Comparison of ENCODE assay signal across 8 mouse cellular contexts in the genomic region with DNA sequence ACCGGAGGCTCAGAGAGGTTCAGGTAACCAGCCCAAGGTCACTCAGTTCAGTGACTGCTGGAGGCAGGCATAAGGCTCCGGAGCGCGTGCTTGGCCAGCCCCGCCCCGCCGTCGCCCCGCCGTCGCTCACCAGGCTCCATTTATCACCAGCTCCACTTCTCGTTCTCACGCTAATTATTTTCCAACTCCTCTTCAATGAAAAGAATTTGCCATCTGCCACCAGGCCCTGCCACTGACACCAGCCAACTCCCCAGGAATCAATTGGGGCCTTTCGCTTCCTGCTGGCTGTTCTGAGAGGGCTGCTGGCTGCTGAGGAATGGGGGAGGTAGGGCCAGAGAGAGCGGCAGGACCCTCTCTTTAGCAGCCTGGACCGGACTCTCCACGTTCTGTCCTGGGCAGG. TPM values are rescaled to one million over a fixed set of nuclear protein-coding genes. Genes with fewer than 3 reads are reported as not detected.
DNase-seq lines count a peak whose midpoint lies in the region; TF ChIP-seq lines count a peak whose summit lies in the region.

No protein-coding gene starts in this region.

- TF ChIP-seq POLR2A in spleen, adult 2 months (IDR thresholded peaks at IDR 0.05; ENCODE audit: low read depth, low read length): no peak
- no peak for TF ChIP-seq POLR2A in kidney, adult 2 months (IDR thresholded peaks at IDR 0.05; ENCODE audit: low read depth, low read length)

- no peaks in the 10 kb centered on the region for H3K79me2 ChIP-seq in macrophage (ENCODE audit: inconsistent target)

- WGBS in spleen, adult 2 months: 25% methylated on average over 17 of the region's 17 CpGs
- 2% methylated on average over 17 of the region's 17 CpGs for WGBS in embryonic facial prominence, embryonic 10.5 days
- WGBS in kidney, adult 2 months: 24% methylated on average over 17 of the region's 17 CpGs
- 34% methylated on average over 17 of the region's 17 CpGs for WGBS in macrophage (ENCODE audit: missing documents)

- peaks cover 32% of the 10 kb centered on the region; the same call in 1 of the 2 replicates for H3K4me1 ChIP-seq in spleen, adult 2 months (ENCODE audit: control insufficient read depth, insufficient read depth, insufficient read length)
- H3K4me1 ChIP-seq in embryonic facial prominence, embryonic 10.5 days: peaks cover 66% of the 10 kb centered on the region
- H3K4me1 ChIP-seq in kidney, adult 2 months (ENCODE audit: control insufficient read depth, insufficient read depth, low read length): peaks cover 11% of the 10 kb centered on the region

- H3K27ac ChIP-seq in spleen, adult 2 months (ENCODE audit: insufficient read depth, low read length): peak overlapping the region; percentile 47
- peak overlapping the region; percentile 65 for H3K27ac ChIP-seq in embryonic facial prominence, embryonic 10.5 days (replicated peaks)
- H3K27ac ChIP-seq in kidney, adult 2 months (ENCODE audit: insufficient read depth, low read depth, low read length): peak overlapping the region; percentile 91
- peak overlapping the region; percentile 95 for H3K27ac ChIP-seq in macrophage

- H3K9me3 ChIP-seq in embryonic facial prominence, embryonic 10.5 days: no peaks in the 10 kb centered on the region

- TF ChIP-seq CTCF in spleen, adult 2 months (IDR thresholded peaks at IDR 0.05; ENCODE audit: extremely low read depth, insufficient read depth, insufficient read length, insufficient replicate concordance): no peak
- no peak for TF ChIP-seq CTCF in kidney, adult 2 months (conservative IDR thresholded peaks at IDR 0.05; ENCODE audit: insufficient read depth, insufficient read length, low read depth, low read length)

- no peak overlapping the region for H3K4me3 ChIP-seq in spleen, adult 2 months (ENCODE audit: extremely low read depth, insufficient read depth, insufficient read length)
- peak overlapping the region; percentile 21 for H3K4me3 ChIP-seq in embryonic facial prominence, embryonic 10.5 days
- H3K4me3 ChIP-seq in kidney, adult 2 months (ENCODE audit: insufficient read depth, low read depth, low read length): no peak overlapping the region
- no peak overlapping the region for H3K4me3 ChIP-seq in macrophage (ENCODE audit: inconsistent target)

- DNase-seq in spleen, adult 2 months (ENCODE audit: low read depth in 1 of 2, low spot score in 2 of 2): no peak
- no peak for DNase-seq in spleen, postnatal 4 days (ENCODE audit: low spot score in 2 of 2)
- DNase-seq in embryonic facial prominence, embryonic 10.5 days (ENCODE audit: low spot score): peak; percentile 56
- peak; percentile 68 for DNase-seq in kidney, adult 2 months
- DNase-seq in urinary bladder, postnatal 4 days (ENCODE audit: low spot score in 2 of 2): no peak
- no peak for DNase-seq in spleen, postnatal 14 days (ENCODE audit: low spot score in 2 of 2)
- DNase-seq in urinary bladder, postnatal 10 days (ENCODE audit: low spot score): no peak

- H3K27me3 ChIP-seq in spleen, adult 2 months (ENCODE audit: control insufficient read depth, insufficient read depth, low read length): no peaks in the 10 kb centered on the region
- H3K27me3 ChIP-seq in embryonic facial prominence, embryonic 10.5 days (replicated peaks; ENCODE audit: low read depth, poor library complexity, severe bottlenecking): peaks cover 45% of the 10 kb centered on the region
- no peaks in the 10 kb centered on the region for H3K27me3 ChIP-seq in kidney, adult 2 months (replicated peaks; ENCODE audit: control insufficient read depth, insufficient read depth, low read length)

- no peaks in the 10 kb centered on the region for H3K36me3 ChIP-seq in spleen, adult 2 months (ENCODE audit: control insufficient read depth, insufficient read depth, low read length)
- no peaks in the 10 kb centered on the region for H3K36me3 ChIP-seq in embryonic facial prominence, embryonic 10.5 days (replicated peaks)
- no peaks in the 10 kb centered on the region for H3K36me3 ChIP-seq in kidney, adult 2 months (ENCODE audit: control insufficient read depth, insufficient read depth, low read length)
- H3K36me3 ChIP-seq in macrophage (ENCODE audit: inconsistent target): no peaks in the 10 kb centered on the region

RNA-seq across cellular contexts. Expression of a gene that starts 27.3 kb away (rescaled TPM):
- 4.4 and 5.5 TPM in 2 replicates for polyA plus RNA-seq in spleen, adult 2 months (2012; rRNA removed)
- 2.2 and 2.4 TPM in 2 replicates for polyA plus RNA-seq in embryonic facial prominence, embryonic 10.5 days (2016; fragmentation: Nextera tagmentation; extraction: Ambion mirVana)
- 7.0 and 8.2 TPM in 2 replicates for polyA plus RNA-seq in kidney, adult 2 months (2012; rRNA removed)
- total RNA-seq in macrophage (2018; cell fraction: chromatin; rRNA removed): 10 to 100 TPM in 5 of 26 experiments, 1 to 10 TPM in 20, under 1 TPM in 1; 0.73 to 13.8 (median 5.4) TPM
- total RNA-seq in macrophage (2018; cell fraction: cytosol; rRNA removed): 1 to 10 TPM; 1.4 to 6.8 (median 3.3) TPM
- 10 to 100 TPM in 2 of 26 experiments, 1 to 10 TPM in 24; 1.6 to 10.7 (median 4.1) TPM for total RNA-seq in macrophage (2018; cell fraction: nucleus; rRNA removed)
- 2.2 to 3.9 TPM (median 2.9 TPM) in 3 replicates for polyA plus RNA-seq in macrophage (2018)

RNA-seq across cellular contexts. Expression of a gene that starts 36.8 kb away (rescaled TPM):
- polyA plus RNA-seq in spleen, adult 2 months (2012; rRNA removed): 2.3 and 3.8 TPM in 2 replicates
- 4.2 TPM in 2 replicates for polyA plus RNA-seq in embryonic facial prominence, embryonic 10.5 days (2016; fragmentation: Nextera tagmentation; extraction: Ambion mirVana)
- polyA plus RNA-seq in kidney, adult 2 months (2012; rRNA removed): 18.8 and 24.5 TPM in 2 replicates
- 1 to 10 TPM in 11 of 26 experiments, under 1 TPM in 11, not detected in 4; 0.18 to 3.1 (median 0.97) TPM for total RNA-seq in macrophage (2018; cell fraction: chromatin; rRNA removed)
- total RNA-seq in macrophage (2018; cell fraction: cytosol; rRNA removed): 1 to 10 TPM in 8 of 26 experiments, under 1 TPM in 18; 0.09 to 2.9 (median 0.54) TPM
- total RNA-seq in macrophage (2018; cell fraction: nucleus; rRNA removed): 1 to 10 TPM in 5 of 26 experiments, under 1 TPM in 18, not detected in 3; 0.12 to 2.7 (median 0.64) TPM
- 0.08 to 0.37 TPM (median 0.17 TPM) in 3 replicates for polyA plus RNA-seq in macrophage (2018)

Comparison
In these comparisons a context has a peak if more than half of its experiments do, and no peak if none do; other contexts are left out.
1. DNase-seq: peak in embryonic facial prominence, embryonic 10.5 days (single experiment) and kidney, adult 2 months (single experiment); none in spleen, adult 2 months (0 of 2), spleen, postnatal 4 days (0 of 2), urinary bladder, postnatal 4 days (0 of 2), spleen, postnatal 14 days (0 of 2) and urinary bladder, postnatal 10 days (single experiment).
2. Peak in every context shown above with its lines, with median percentiles within 50 percentile points of each other: H3K27ac ChIP-seq.